Mouse (Mus musculus): ENCODE results near the gene Galnt17. TPM values are rescaled to one million over a fixed set of nuclear protein-coding genes. Genes with fewer than 3 reads are reported as not detected.

Galnt17 gene
- polyA plus RNA-seq, 1 experiment from 2014 or later, result 0.95 TPM

DNA sequence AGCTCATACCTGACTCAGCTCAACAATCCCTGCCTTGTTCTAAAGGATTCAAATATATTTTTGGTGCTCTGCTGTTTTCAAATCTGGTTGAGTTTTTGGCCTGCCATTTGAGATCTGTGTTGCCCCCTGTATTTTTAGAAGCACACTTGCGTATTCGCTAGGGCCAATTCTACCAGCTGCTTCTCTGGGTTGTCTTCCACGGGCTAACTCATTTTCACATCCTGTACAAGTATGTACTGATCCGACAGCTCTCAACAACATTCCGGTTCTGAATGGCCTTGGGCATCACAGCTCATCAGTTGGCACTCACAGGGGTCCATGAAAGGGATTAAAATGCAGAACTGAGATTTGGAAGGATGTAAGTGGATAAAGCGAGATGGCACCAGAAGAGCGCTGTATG is 382.6 kb downstream of the Galnt17 start:
- DNase-seq (ENCODE audit: low spot score), result no peak
- Histone ChIP-seq H3K4me1 (no peaks in the 10 kb centered on the region), H3K27me3 (ENCODE audit: insufficient read depth, poor library complexity, severe bottlenecking) (no peaks in the 10 kb centered on the region), H3K27ac (no peak overlapping the region), H3K36me3 (no peaks in the 10 kb centered on the region), H3K9me3 (0 out of 2 replicates have a peak, but pooled peaks cover 4% of the 10 kb centered on the region), H3K4me3 (no peak overlapping the region)
- WGBS, result 89% methylated on average over 7 of the region's 7 CpGs

DNA sequence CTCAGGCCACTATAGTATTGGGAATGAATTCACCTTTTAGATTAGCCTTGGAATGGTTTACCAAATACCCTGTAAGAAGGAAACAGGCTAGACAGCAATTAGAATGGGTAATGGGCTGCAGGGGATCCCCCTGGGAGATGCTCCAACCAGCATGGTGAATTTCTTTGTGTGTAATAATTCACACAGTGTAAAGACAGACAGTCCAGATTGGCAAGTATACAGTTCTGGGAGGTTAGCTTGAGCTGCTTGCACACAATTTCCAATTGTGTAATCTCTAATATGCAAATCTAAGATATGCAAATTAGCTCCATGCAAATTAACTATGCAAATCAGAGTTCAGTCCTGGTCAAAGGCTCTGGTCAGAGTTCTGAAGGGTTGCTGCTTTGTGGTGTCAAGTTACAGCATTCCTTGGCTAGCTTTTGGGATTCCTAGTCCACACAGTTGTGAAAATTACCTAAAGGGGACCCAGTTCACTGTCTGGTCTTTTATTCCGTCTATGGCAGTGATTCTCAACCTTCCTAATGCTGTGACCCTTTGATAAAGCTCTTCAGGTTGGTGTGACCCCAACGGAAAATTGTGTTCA is 384.0 kb downstream of the Galnt17 start:
- 16% methylated on average over 2 of the region's 2 CpGs for WGBS
- H3K36me3 ChIP-seq, result no peaks in the 10 kb centered on the region
- 0 out of 2 replicates have a peak, but pooled peaks cover 4% of the 10 kb centered on the region for H3K9me3 ChIP-seq
- H3K4me3 ChIP-seq, result no peak overlapping the region
- DNase-seq (ENCODE audit: low spot score), result no peak
- H3K27me3 ChIP-seq (ENCODE audit: insufficient read depth, poor library complexity, severe bottlenecking), result no peaks in the 10 kb centered on the region
- H3K27ac ChIP-seq, result no peak overlapping the region
- H3K4me1 ChIP-seq, result no peaks in the 10 kb centered on the region

DNA sequence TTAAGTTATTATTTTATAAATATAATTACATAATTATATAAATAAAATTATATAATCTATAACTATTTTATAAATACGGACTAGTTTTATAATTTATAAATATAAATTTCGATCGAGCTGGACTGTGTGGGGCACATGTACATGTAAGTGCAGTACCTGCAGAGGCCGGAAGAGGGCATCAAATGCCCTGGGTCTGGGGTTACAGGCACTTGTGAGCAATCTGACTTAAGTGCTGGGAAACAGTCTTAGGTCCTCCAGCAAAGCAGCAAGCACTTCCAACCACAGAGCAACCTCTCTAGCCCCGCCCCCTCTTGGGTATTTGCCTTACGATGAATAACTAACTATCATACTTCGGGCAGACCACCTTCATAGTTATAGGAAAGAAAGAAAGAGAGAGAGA is 388.3 kb downstream of the Galnt17 start:
- H3K36me3 ChIP-seq, result no peaks in the 10 kb centered on the region
- H3K27ac ChIP-seq, result no peak overlapping the region
- DNase-seq (ENCODE audit: low spot score), result no peak
- no peaks in the 10 kb centered on the region for H3K9me3 ChIP-seq
- H3K27me3 ChIP-seq (ENCODE audit: insufficient read depth, poor library complexity, severe bottlenecking), result no peaks in the 10 kb centered on the region
- WGBS, result 87% methylated on average over 7 of the region's 7 CpGs
- H3K4me1 ChIP-seq, result no peaks in the 10 kb centered on the region
- H3K4me3 ChIP-seq, result no peak overlapping the region

DNA sequence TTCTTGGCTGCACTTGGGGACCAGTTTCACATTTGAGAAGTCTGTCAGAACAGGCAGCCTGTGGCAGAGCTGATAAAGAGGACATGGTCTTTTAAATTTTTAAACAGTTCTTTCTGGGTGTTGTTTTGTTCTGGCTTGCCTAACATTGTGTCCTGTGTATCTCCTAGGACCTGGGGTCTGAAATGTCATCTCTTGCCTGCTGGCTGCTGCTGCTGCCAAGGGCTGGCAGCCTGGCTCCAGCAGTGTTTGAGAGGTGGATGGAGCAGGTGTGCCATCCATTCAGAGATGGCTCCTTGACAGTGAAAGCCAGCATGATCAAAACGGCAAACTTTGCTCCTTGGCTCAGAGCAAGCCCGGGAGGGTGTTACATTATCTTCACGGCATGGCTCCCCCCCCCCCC is 393.7 kb downstream of the Galnt17 start:
- no peaks in the 10 kb centered on the region for H3K4me1 ChIP-seq
- no peak for DNase-seq (ENCODE audit: low spot score)
- no peaks in the 10 kb centered on the region for H3K36me3 ChIP-seq
- H3K27ac ChIP-seq, result no peak overlapping the region
- no peaks in the 10 kb centered on the region for H3K9me3 ChIP-seq
- WGBS, result 77% methylated on average over 3 of the region's 3 CpGs
- no peaks in the 10 kb centered on the region for H3K27me3 ChIP-seq (ENCODE audit: insufficient read depth, poor library complexity, severe bottlenecking)
- H3K4me3 ChIP-seq, result no peak overlapping the region

DNA sequence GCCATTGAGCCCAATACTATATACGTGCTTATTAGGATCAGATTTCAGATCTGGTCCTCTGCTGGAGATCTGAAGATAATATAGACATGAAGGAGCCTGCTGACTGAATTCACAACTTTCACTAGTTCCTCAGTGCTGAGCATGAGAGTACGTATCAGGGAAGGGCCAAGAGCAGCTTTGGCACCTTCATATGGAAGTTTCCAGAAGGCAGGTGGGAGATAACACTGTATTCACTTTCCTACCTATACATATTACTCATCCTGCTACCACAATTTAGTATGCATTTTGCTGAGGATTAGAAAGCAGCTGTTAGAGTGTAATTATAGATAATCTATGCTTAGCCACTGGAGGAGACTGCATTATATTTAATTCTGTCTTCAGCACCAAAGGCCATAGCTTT is 396.7 kb downstream of the Galnt17 start:
- H3K36me3 ChIP-seq, result no peaks in the 10 kb centered on the region
- H3K4me3 ChIP-seq, result no peak overlapping the region
- no peak for DNase-seq (ENCODE audit: low spot score)
- H3K9me3 ChIP-seq, result no peaks in the 10 kb centered on the region
- WGBS, result 80% methylated on average over 2 of the region's 2 CpGs
- H3K27me3 ChIP-seq (ENCODE audit: insufficient read depth, poor library complexity, severe bottlenecking), result no peaks in the 10 kb centered on the region
- H3K27ac ChIP-seq, result no peak overlapping the region
- no peaks in the 10 kb centered on the region for H3K4me1 ChIP-seq

DNA sequence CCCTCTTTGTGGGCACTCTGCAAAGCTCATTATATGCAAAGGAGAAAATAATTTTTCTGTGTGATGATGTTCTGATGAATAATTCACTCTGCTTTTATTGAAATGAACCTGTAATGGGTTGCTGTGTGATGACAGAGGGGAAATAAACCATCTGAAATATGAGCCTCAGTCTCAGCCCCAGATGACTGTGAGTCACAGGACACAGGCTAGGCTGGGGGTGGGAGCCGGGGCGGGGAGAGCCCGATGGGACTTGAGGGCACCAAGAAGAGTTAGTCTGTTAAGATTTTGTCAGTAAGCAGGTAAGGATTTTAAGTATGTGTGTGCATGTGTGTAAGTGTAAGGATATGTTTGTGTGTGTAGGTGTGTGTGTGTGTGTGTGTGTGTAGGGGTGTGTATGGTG is 406.6 kb downstream of the Galnt17 start:
- Histone ChIP-seq H3K9me3 (no peaks in the 10 kb centered on the region), H3K4me1 (no peaks in the 10 kb centered on the region), H3K27ac (no peak overlapping the region), H3K4me3 (no peak overlapping the region), H3K27me3 (ENCODE audit: insufficient read depth, poor library complexity, severe bottlenecking) (no peaks in the 10 kb centered on the region), H3K36me3 (no peaks in the 10 kb centered on the region)
- no peak for DNase-seq (ENCODE audit: low spot score)
- 83% methylated on average over 3 of the region's 3 CpGs for WGBS

DNA sequence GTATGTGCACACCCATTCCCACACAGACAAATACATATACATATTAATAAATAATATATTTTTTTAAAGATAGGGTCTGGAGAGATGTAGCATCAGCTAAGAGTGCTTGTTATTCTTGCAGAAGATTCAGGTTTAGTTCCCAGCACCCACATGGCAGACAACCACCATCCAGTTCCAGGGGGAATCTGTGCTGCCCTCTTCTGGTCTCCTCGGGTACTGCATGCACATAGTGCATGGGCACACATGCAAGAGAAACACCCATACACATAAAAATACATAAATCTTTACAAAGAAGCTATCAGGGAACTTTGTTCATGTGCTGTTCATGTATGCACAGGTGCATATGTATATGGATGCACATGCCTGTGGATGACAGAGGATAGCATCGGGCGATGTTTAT is 412.3 kb downstream of the Galnt17 start:
- DNase-seq (ENCODE audit: low spot score), result no peak
- H3K27me3 ChIP-seq (ENCODE audit: insufficient read depth, poor library complexity, severe bottlenecking), result no peaks in the 10 kb centered on the region
- no peaks in the 10 kb centered on the region for H3K4me1 ChIP-seq
- no peaks in the 10 kb centered on the region for H3K9me3 ChIP-seq
- H3K27ac ChIP-seq, result no peak overlapping the region
- H3K4me3 ChIP-seq, result no peak overlapping the region
- 86% methylated on average over 3 of the region's 3 CpGs for WGBS
- H3K36me3 ChIP-seq, result no peaks in the 10 kb centered on the region

DNA sequence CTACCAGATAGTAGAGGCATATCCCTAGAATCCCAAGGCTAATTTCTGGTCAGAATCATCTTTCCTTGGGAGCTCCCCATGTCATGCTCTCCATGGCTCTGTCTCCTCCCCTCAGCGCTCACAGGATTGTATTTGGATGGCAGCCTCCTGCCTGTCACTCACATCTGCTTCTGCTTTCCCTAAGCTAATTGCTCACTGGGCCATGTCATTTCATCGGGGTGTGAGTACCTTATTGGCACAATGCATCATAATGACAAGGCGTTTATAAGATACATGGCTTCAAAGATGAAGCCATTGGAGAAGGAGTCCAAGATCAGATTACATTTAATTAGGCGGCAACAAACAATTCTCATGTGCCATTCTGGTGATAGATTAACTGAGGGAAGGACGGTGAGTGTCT is 416.6 kb downstream of the Galnt17 start:
- Histone ChIP-seq H3K4me1 (no peaks in the 10 kb centered on the region), H3K36me3 (no peaks in the 10 kb centered on the region), H3K27ac (no peak overlapping the region), H3K9me3 (no peaks in the 10 kb centered on the region), H3K4me3 (no peak overlapping the region), H3K27me3 (ENCODE audit: insufficient read depth, poor library complexity, severe bottlenecking) (no peaks in the 10 kb centered on the region)
- 80% methylated on average over 5 of the region's 5 CpGs for WGBS
- DNase-seq (ENCODE audit: low spot score), result no peak

DNA sequence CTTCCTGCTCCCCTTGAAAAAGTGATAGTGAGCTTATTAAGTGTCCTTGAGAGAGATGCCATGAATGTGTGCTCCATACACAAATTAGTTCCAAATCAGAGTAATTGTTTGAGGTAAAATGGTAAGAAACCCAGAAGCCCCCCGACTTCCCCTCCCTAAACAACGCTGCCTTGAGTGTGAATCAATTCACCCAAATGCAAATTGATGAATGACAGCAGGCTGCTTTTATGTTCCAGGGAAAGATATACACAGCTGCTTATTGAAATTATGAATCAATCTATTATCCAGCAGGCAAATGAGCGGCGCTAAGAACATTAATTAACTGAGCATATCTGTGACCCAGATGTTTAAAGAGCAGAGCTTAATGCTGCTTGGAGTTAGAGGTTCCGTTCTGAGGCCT is 428.0 kb downstream of the Galnt17 start:
- Histone ChIP-seq H3K9me3 (no peaks in the 10 kb centered on the region), H3K4me3 (no peak overlapping the region), H3K27ac (no peak overlapping the region), H3K36me3 (no peaks in the 10 kb centered on the region), H3K4me1 (no peaks in the 10 kb centered on the region), H3K27me3 (ENCODE audit: insufficient read depth, poor library complexity, severe bottlenecking) (no peaks in the 10 kb centered on the region)
- WGBS, result 85% methylated on average over 5 of the region's 5 CpGs
- DNase-seq (ENCODE audit: low spot score), result no peak

DNA sequence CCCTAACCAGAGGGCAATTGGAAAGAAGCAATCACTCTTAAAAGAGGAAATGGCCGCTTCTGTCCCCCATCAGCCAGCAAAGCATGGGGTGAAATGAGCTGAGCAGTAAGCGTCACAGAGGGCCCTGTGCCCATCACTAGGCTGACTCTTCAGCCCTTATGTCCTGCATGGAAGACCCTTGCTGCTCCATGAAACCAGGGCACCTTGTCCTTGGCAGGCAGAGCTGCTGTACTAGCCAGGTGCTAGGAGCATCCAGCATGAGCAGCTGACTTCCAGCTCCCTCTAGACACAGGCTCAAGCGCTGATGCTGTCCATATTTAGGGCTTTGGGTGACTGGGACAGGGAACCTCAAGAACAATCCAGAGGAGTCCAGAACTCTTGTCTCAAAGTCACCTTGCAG is 432.9 kb downstream of the Galnt17 start:
- no peak overlapping the region for H3K4me3 ChIP-seq
- WGBS, result 77% methylated on average over 3 of the region's 3 CpGs

DNA sequence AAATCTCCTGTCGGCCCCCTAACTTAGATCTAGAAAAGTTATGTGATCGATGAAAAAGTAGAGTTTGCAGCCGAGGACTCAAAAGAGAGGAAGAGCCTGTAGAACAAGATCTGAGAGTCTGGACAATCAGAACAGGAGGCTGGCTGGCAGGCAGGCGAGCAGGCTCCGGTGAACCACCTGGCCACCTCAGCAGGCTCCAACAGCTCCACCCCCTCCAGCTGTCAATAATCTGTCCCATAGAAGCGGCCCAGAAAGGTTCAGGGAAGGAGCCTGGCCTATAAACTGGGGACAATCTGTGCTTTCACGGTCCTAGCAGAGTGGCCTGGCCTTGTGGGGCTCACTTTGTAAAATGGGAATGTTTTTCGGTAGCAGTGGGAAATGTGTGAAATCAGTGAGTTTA is 437.2 kb downstream of the Galnt17 start:
- no peak for DNase-seq (ENCODE audit: low spot score)

More for the DNA sequence above, 432.9 kb downstream of the Galnt17 start:
- H3K27ac ChIP-seq, result no peak overlapping the region
- H3K36me3 ChIP-seq, result no peaks in the 10 kb centered on the region
- no peaks in the 10 kb centered on the region for H3K4me1 ChIP-seq
- H3K27me3 ChIP-seq (ENCODE audit: insufficient read depth, poor library complexity, severe bottlenecking), result no peaks in the 10 kb centered on the region
- no peaks in the 10 kb centered on the region for H3K9me3 ChIP-seq
- DNase-seq (ENCODE audit: low spot score), result no peak

DNA sequence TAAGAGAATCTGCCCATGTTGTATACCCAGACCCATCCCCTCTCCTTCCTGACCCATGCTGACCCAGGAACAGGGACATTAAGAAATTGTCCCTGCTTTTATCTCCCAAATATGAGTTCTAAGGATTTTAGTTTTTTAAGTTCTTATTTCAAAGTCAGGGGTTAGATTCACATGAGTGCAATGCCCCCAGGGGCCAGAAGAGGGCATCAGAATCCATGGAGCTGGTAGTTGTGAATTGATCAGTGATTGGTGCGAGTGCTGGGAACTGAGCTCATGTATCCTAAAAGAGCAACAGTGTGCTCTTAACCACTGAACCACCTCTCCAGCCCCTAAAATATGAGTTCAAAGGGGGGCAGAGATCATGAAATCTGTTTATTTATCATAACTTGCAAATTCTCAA is 438.4 kb downstream of the Galnt17 start:
- WGBS, result 56% methylated on average over 1 of the region's 1 CpGs

More for the DNA sequence above, 437.2 kb downstream of the Galnt17 start:
- Histone ChIP-seq H3K4me1 (no peaks in the 10 kb centered on the region), H3K4me3 (no peak overlapping the region), H3K36me3 (no peaks in the 10 kb centered on the region), H3K27me3 (ENCODE audit: insufficient read depth, poor library complexity, severe bottlenecking) (no peaks in the 10 kb centered on the region), H3K9me3 (no peaks in the 10 kb centered on the region), H3K27ac (no peak overlapping the region)
- 36% methylated on average over 8 of the region's 8 CpGs for WGBS

DNA sequence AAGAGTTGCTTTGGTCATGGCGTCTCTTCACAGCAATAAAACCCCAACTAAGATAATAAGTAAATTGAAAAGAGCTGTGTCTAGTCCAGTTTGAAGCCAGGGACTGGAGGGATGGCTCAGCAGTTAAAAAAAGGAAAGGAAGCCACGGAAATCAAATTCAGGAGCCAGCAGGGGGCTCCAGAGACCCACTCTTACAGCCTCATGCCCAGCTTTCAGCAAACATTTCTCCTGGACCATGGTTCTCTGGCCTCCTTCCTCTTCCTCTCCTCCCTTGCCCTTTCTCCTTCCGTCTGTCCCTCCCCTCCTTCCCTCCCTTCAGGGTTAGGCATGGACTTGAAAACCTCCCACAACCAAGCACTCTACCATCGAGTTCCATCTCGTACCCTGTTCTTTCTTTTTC is 446.0 kb downstream of the Galnt17 start:
- Histone ChIP-seq H3K4me3 (no peak overlapping the region), H3K36me3 (no peaks in the 10 kb centered on the region), H3K4me1 (no peaks in the 10 kb centered on the region), H3K27me3 (ENCODE audit: insufficient read depth, poor library complexity, severe bottlenecking) (no peaks in the 10 kb centered on the region), H3K27ac (no peak overlapping the region), H3K9me3 (no peaks in the 10 kb centered on the region)
- DNase-seq (ENCODE audit: low spot score), result no peak
- WGBS, result 64% methylated on average over 5 of the region's 5 CpGs

More for the DNA sequence above, 438.4 kb downstream of the Galnt17 start:
- Histone ChIP-seq H3K9me3 (no peaks in the 10 kb centered on the region), H3K4me1 (no peaks in the 10 kb centered on the region), H3K36me3 (no peaks in the 10 kb centered on the region), H3K27ac (no peak overlapping the region), H3K4me3 (no peak overlapping the region), H3K27me3 (ENCODE audit: insufficient read depth, poor library complexity, severe bottlenecking) (no peaks in the 10 kb centered on the region)
- DNase-seq (ENCODE audit: low spot score), result no peak

DNA sequence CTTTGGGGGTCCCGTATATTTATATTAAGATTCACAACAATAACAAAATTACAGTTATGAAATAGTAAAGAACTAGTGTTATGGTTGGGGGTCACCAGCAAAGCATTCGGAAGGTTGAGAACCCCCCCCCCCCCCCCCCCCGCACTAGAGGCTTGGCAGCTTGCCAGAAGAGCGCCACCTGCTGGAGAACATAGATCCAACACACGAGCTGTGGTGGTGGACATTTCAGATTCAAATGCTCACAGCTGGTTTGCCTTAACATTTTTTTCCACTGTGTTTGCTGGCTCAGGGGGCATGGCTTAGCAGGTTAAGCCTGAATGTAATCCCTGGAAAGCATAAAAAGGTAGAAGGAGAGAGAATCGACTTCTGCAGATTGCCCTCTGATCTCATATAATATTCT is 448.6 kb downstream of the Galnt17 start:
- 41% methylated on average over 6 of the region's 6 CpGs for WGBS
- H3K36me3 ChIP-seq, result no peaks in the 10 kb centered on the region
- DNase-seq (ENCODE audit: low spot score), result no peak
- H3K27me3 ChIP-seq (ENCODE audit: insufficient read depth, poor library complexity, severe bottlenecking), result no peaks in the 10 kb centered on the region
- no peak overlapping the region for H3K4me3 ChIP-seq
- H3K9me3 ChIP-seq, result no peaks in the 10 kb centered on the region
- no peak overlapping the region for H3K27ac ChIP-seq
- H3K4me1 ChIP-seq, result no peaks in the 10 kb centered on the region
